Mouse (Mus musculus) spleen, adult 12 weeks (tissue): ENCODE data around the gene Shf.
"Not testable (repeated sequence)": the region's sequence is repeated elsewhere in the genome, so short reads cannot be mapped to it uniquely, and the experiment has no call there.

ENCODE experiments used
- DNase-seq: peaks from one replicate; pipeline ENCODE4 v3.0.0; 2022; ENCODE audit warnings: low spot score

Gene Shf

DNA sequence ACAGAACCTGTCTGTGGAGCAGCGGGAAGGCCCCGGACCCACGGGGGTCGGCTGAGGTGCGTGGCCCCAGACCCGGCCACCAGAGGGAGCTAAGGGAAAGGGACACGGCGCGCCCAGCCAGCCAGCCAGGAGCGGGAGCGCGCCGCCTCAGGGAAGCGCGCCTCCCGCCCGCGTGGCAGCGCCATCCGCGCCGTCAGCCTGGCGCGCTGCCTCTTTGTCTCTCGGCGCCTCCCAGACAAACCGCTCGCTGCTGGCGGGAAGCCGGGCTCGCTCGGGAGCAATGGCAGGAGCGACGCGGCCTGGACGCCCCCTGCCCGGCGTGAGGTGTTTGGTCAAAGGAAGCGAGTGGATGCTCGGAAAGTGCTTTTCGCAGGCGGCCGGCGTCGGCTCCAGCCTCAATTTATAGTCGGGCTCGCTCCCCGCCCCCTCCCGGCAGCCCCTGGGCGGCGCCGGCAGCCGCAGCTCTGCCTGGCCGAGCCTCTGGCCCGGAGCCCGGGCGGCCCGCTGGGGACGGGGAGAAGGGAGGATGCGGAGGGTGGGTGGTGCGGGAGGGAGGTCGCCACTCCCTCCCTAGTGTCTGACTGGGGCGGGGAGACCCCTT, 20.3 kb downstream of the Shf start:
- peak; percentile 72 for DNase-seq

DNA sequence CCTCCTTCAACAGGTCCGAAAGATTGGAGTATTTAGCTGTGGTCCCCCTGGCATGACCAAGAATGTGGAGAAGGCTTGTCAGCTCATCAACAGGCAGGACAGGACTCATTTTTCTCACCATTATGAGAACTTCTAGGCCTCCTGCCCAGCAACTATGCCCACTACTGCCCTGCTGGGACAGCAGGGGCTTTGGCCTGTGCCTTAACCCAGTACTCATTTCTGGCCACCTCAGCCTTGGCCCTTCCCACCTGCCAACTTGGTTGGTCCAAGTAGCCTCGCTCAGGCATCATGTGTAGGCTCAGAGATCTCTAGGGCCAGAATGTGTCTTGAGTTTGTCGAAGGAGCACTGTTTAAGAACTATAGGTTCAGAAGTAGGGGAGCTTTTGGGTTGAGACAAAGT, 21.7 kb downstream of the Shf start:
- no peak for DNase-seq

DNA sequence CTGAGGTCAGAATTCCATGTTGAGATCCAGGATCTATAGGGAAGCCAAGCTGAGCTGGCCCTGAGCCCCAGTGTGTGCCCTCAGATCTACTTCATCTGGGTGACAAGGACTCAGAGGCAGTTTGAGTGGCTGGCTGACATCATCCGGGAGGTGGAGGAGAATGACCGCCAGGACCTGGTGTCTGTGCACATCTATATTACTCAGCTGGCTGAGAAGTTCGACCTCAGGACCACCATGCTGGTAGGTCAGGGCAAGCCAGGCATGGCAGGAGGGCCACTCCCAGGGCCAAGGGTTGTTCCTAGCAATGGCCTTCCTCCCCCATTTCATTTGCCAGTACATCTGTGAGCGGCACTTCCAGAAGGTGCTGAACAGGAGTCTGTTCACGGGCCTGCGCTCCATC, 22.8 kb downstream of the Shf start:
- not testable (repeated sequence) for DNase-seq

GRCm38 (mm10) chr2:122345106-122345893, 23.7 kb downstream of the Shf start:
- DNase-seq, result no peak

GRCm38 (mm10) chr2:122337291-122337690, 31.7 kb downstream of the Shf start:
- no peak for DNase-seq

DNA sequence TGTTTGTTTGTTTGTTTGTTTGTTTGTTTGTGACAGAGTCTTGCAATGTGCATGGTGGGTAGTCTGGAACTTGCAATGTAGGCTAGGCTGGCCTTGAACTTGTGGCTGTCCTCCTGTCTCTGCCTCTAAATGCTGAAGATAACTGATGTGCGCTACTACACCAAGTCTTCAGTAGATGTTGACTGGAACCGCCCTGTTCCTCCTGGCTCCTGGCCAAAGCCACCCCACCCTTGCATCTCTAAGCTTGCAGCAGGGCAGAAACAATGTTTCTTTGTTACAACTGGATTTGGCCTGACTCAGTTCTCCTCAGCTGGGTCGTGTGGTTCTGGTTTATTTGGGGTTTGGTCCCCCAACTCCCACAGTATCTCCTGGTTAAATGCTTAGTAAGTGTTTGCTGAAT, 34.8 kb downstream of the Shf start:
- no peak for DNase-seq

- no peak for DNase-seq
Measured at GRCm38 (mm10) chr2:122332222-122332621, 36.7 kb downstream of the Shf start.

DNA sequence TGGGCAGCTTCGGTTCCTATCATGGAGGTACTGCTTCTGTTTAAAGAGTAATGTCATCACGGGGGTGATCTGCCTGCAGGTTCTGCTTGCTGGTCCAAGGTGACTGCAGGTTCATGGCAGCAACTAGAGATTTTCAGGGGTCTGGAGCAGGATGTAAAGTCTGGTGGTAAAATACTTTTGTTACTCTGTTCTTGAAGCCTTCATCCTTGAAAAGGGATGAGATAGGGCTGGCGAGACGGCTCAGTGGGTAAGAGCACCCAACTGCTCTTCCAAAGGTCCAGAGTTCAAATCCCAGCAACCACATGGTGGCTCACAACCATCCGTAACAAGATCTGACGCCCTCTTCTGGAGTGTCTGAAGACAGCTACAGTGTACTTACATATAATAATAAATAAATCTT, 38.6 kb downstream of the Shf start:
- DNase-seq, result not testable (repeated sequence)

GRCm38 (mm10) chr2:122327986-122328385, 41.0 kb downstream of the Shf start:
- no peak for DNase-seq

- DNase-seq, result no peak
Measured at GRCm38 (mm10) chr2:122325361-122325760, 43.6 kb downstream of the Shf start.

DNA sequence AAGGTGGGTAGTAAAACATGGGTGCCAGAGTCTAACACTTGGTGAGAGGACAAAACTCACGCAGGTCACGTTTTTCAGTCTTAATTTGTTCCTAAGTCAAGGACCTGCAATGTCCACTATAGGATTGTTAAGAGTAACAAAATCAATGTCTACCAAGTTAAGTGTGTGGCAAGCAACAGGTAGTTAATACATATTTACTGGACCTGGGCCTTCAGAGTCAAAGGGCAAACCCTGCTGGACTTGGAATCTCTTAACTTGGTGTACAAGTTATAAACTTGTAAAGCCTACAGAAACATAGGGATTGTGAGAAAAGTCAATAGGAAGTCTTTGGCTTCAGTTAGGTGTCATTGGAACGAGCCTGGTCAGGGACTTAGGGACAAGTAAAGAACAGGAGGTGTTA, 44.4 kb downstream of the Shf start:
- no peak for DNase-seq

DNA sequence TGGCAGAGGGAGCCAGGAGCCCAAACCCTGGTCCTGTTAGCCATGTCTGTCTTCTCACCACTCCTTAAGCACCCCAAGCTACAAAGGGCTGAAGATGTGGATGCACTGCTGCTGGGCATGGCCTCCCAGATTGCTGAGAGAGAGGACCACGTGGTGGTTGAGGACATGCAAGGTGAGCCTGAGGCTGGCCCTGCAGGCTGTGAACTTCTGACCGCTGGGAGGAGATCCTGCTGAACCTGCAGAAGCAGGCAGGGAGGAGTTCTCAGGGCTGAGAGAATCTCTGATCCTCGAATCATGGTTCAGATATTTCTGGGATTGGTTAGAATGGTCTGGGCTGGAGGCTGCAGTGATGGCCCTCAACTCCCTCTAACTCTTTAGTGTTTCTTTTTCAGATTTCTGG, 45.0 kb downstream of the Shf start:
- DNase-seq, result no peak

DNA sequence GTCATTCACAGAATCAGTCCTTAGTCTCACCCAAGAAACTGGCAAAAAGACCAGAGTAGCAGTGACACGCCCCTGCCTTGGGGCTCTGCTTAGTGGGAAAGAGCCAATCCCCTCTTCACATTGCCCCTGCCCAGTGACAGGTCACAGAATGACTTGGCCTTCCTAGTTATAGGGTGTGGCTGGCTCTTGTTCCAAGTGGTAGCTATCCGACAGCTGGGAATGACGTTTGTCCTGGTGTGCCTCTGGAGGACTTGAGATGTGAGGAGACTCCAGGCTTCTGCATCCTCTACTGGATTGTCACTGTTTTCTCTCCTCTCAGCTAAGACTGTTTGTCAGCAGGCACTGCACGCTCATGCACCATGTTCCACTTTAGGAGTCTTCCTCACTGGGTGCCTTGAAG, 51.6 kb downstream of the Shf start:
- DNase-seq, result no peak

DNA sequence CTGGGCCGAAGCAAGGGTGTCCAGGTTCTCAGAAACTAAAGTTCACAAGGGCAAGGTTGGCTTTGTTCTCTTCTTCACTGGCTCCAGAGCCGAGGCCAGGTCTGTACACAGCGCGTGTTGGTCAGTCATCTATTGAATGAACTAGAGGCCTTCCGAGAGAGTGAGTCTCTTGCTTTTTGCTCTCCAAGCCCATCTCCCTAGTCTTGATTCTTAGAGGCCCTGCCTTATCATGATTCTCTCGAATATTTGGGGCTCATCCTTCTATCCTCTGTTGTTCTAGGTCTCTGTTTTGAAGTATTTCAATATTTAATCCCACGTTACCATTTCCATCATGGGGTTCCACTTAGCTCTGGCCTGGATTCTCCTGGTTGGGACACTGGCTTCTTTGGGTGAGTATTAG, 53.6 kb downstream of the Shf start, which contains the start of gene Duox1:
Duox1 (plus strand) TSS at position 301 of the 400 bp plus-strand sequence.
- no peak for DNase-seq

DNA sequence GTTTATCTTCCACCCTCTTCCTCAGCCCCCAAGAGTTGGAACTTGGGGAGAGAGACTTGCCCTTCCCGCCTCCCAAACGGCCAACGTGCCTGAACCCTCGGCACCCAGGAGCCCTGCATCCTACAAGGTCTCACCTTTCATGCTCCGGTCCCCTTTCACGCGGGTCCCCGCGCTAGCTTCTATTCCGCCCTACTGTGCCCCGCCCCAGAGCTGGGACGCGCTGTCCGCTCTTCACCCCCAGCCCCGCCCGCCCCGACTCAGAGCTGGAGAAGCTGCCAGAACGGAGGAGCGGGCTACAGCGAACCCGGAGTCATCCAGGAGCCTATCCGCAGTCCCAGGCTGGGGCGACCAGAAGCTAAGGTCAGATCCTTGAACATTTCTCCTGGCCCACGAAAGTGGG, 55.4 kb downstream of the Shf start, which contains the start of gene Duoxa1:
Duoxa1 (minus strand) TSS at position 195 of the 400 bp plus-strand sequence.
- DNase-seq, result no peak

DNA sequence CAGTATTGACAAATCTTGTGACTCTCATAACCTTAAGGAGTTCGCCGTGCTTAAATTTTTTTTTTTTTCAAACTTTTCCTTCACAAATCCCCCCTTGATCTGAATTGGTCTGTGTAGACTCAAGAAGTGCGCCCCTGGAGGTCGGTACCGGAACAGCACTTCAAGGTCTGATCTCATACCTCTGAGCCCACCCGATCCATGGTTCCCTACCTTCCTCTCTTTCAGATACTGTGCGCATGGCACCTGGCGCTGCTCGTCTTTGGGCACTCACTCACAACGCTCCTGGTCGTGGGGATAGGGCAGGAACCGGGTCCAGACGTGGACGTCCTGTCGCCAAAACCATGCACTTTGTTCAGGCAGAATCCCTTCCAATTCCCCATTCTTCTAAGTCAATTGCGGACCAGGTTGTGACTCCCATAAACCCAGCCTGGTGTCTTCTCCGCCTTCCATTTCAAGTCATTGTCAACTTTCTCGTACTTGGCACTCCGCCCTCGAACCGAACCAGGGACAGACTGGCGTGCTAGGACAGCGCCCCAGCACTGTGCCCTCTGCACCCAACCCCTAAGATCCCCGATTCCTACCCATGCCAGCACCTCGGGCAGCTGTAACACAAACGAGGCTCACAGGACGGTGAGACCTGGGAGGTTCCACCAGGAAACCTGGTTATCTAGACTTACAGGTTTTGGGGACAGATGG, 56.1 kb downstream of the Shf start:
- peak; percentile 33 for DNase-seq

DNA sequence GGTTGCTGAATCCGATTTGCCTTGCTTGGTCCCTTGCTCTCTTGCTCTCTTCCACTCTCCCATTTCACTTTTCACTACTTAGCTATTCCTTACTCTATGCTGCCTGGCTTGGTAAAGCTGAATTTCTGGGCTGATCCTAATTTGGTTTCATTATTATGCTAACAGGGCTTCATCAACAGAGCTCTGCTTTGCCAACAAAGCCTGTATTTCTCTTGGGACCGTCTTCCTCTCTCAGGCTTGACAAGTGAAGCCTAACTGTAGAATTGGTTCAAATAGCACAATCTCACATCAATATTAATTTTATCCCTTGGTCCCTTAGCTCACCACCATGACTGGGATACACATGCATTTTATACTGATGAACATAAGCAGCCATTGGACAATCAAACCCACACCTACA, 57.4 kb downstream of the Shf start:
- DNase-seq, result no peak

DNA sequence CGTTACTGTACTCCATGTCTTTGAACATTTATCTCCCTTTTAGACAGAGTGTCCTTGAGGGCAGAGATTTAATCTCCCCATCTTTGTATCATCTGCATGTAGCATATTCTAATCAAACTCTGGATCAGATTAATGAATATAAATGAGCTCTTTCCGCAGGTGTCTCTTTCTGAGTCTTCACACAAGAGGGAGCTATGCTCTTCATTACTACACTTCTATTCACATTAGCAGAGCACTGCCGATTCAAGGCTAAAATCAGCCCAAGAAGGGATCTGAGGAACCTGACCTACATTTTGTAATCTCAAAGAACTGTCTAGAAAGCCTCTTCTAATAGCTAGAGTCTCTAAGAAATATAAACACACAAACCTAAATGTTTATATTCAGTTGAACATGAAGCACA, 59.3 kb downstream of the Shf start:
- DNase-seq, result no peak

DNA sequence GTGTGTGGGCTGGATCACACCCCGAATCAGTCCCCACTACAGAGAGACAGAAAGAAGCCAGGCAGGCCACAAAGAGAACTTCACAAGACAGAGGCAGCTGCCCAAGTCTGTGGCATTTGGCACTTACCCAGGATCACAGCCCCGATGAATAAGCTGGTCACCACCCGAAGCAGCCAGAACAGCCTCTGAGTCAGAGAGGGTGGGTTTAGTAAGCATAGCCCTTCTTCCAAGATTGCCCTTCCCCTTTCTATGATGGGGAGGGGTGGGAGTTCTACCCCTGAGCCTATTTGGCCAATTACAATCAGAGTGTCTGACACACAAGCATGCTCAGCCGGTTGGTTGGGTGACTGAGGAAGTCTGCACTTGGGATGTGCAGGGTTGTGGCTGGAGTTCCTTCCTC, 62.8 kb downstream of the Shf start:
- DNase-seq, result no peak

DNA sequence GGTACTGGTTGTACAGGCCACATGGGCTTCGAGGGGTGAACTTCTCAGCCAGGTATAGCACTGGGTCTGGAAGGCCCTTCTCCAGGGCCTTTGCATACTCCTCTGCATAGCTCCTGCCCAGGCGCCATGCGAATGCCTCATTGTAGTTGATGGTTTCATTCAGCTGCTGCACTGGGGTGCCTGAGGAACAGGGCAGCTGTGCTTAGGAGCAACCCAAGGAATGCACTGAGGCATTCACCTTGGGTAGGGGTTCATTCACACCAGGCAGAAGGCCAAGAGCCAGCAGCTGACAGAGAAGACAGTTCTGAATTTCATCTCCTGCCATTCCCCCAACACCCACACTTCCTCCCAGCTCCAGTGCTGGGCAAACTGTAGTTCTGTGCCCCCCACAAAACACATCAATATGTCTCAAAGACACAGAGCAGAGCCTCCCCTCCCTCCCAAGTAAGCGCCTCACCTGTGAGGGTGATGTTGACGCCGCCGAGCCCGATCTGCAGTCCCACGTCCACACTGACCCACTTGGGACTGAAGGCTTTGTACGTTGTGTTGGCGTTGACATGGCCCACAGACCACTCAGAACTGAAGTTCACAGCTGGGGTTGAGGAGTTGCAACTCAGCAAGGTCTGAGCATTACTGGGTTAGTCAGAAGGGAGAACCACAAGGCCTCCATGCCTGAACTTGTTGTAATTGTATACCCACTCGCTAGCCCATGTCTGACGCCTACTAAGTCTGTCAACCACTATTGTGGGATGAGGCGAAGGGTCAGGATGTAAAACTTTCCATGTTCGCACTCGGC, 63.7 kb downstream of the Shf start:
- no peak for DNase-seq

DNA sequence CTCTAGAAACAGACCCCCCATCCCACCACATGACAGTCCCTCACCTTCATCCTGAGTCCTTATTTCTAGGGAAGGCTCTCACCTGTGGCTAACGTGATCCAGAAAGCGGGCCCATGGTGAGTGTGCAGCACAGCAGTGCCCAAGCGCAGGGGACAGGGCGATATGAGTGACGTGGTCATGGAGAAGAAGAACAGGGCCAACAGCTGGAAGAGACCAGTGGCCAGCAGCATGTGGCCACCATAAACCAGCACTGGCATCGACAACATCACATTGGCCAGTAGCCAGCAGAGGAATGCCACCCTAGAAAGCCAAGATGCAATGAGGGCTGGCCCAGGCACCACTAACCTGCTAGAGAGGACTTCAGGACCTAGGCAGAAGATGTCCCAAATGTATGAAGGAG, 64.4 kb downstream of the Shf start:
- DNase-seq, result no peak

DNA sequence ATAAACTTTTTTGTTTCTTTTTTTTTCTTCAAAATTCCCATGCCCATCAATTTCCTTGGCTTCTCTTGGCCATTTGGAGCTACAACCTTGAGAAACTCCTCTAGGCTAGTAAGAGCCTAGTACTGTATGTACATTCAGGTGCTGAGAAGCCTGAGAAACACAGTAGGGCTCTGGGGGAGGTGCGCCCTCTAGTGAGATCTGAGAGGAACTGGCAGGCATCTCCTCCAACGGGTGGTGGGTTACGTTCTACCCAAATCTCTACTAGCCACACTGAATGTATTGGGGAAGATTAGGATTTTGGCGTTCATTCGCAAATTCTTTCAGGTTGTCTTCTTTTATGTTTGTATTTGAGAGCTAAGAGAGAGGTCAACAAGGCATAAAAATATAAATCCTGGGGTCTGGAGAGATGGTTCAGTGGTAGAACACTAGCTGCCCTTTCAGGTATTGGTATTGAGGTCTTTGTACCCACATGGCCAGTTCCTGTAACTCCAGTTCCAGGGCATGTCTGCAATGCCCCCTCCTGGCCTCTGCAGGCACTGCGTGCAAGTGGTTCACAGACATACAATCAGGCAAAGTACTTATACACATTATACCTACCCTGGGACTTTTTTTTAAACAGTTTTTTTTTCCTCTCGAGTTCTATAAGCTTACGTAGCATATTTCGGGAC, 66.3 kb downstream of the Shf start:
- DNase-seq, result peak; percentile 34
